Mouse (Mus musculus): ENCODE measurements at regions not wholly inside any gene's neighbourhood (a gene's known extent, or its start where the extent isn't known, plus 50 kb on each side); places are given as distances from the start of the nearest gene placed in this dataset.

DNA sequence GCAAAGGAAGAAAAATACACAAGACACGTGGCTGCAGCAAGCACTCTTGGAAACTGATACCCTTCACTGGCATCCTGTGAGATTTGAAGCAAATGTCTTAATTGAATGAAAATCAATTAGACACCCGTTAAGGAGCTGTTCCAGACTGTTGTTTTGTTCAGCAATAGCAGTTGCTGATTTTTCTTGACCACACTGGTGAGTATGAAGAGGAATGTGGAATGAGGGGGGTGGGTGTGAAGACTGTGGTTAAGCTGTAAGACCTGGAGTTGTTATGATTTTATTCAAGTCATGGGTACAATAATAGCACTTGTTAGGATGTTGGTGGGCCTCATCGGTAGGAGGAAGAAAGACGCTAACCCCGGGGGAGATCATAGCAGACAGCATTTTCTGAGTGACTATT is 58.3 kb upstream of the Cwc22 start:
- TF ChIP-seq ZNF384 (IDR thresholded peaks at IDR 0.05; ENCODE audit: low read depth, low read length) (no peak), MAX (IDR thresholded peaks at IDR 0.05; ENCODE audit: low read length) (no peak), ZKSCAN1 (IDR thresholded peaks at IDR 0.05; ENCODE audit: borderline replicate concordance, low read depth, low read length) (no peak), RAD21 (IDR thresholded peaks at IDR 0.05; ENCODE audit: low read depth, low read length) (no peak), TCF12 (IDR thresholded peaks at IDR 0.05; ENCODE audit: low read depth, low read length) (no peak), POLR2A (IDR thresholded peaks at IDR 0.05; ENCODE audit: low read depth, low read length) (no peak), GABPA (IDR thresholded peaks at IDR 0.05; ENCODE audit: insufficient replicate concordance, low read depth, low read length) (no peak), MEF2A (IDR thresholded peaks at IDR 0.05; ENCODE audit: borderline replicate concordance, low read depth, low read length) (no peak), E2F4 (IDR thresholded peaks at IDR 0.05; ENCODE audit: insufficient replicate concordance, low read depth, low read length) (no peak), ZC3H11A (IDR thresholded peaks at IDR 0.05; ENCODE audit: low read depth, low read length) (no peak)
